Mouse (Mus musculus) thymus, adult 2 months (tissue): ENCODE measurements around the gene Rcvrn. TPM values are rescaled to one million over a fixed set of nuclear protein-coding genes. Genes with fewer than 3 reads are reported as not detected.

ENCODE experiments used
- DNase-seq: peaks from one replicate; pipeline ENCODE4 v3.0.0; 2021
- H3K27ac ChIP-seq: fragments of 200-500 bp; 2 replicates; pipeline ENCODE4 v1.5.1; 2012; ENCODE audit warnings: low read length, control low read depth; ENCODE audit not compliant: control insufficient read depth, insufficient read depth
- H3K27me3 ChIP-seq: fragments of 200-500 bp; 2 replicates; pipeline ENCODE4 v1.6.1; 2012; ENCODE audit warnings: mild to moderate bottlenecking, low read length, moderate library complexity, mixed read lengths; ENCODE audit not compliant: control insufficient read depth, insufficient read depth
- H3K36me3 ChIP-seq: fragments of 200-500 bp; 2 replicates; pipeline ENCODE4 v1.6.1; 2012; ENCODE audit warnings: mild to moderate bottlenecking, low read length, moderate library complexity; ENCODE audit not compliant: control insufficient read depth, insufficient read depth
- H3K4me1 ChIP-seq: fragments of 200-500 bp; replicated peaks from 2 replicates; pipeline ENCODE4 v1.6.1; 2012; ENCODE audit warnings: low read length; ENCODE audit not compliant: control insufficient read depth, insufficient read depth
- H3K4me3 ChIP-seq: fragments of 200-500 bp; 2 replicates; pipeline ENCODE4 v1.5.1; 2012; ENCODE audit warnings: mild to moderate bottlenecking, low read length, control low read depth, moderate library complexity; ENCODE audit not compliant: control insufficient read depth, insufficient read depth
- CTCF ChIP-seq: fragments of 200-500 bp; IDR thresholded peaks from 2 replicates; pipeline ENCODE4 v1.5.1; 2012; ENCODE audit warnings: mild to moderate bottlenecking, control low read depth, low read length, moderate library complexity, borderline replicate concordance; ENCODE audit not compliant: control insufficient read depth, poor library complexity, insufficient read depth; ENCODE audit errors: extremely low read depth
- POLR2A ChIP-seq: fragments of 200-500 bp; IDR thresholded peaks from 2 replicates; pipeline ENCODE4 v1.6.1; 2012; ENCODE audit warnings: mild to moderate bottlenecking, low read length, control low read depth, moderate library complexity; ENCODE audit not compliant: control insufficient read depth, poor library complexity, insufficient read depth; ENCODE audit errors: extremely low read depth
- WGBS: fragments of 180-500 bp; shearing (Covaris S2); methylation state at CpG from one replicate; pipeline ENCODE4 v1.1.7; 2018; 5-methylcytosine and 5-hydroxymethylcytosine counted together
- polyA plus RNA-seq: library from polyadenylated mRNA; depleted of rRNA; stranded (reverse); fragments of >200 nt; gene quantifications from 2 replicates; pipeline ENCODE4 v1.2.3, GENCODE M21; 2012

Rcvrn gene
- polyA plus RNA-seq, 1 experiment, result 0.38 TPM

DNA sequence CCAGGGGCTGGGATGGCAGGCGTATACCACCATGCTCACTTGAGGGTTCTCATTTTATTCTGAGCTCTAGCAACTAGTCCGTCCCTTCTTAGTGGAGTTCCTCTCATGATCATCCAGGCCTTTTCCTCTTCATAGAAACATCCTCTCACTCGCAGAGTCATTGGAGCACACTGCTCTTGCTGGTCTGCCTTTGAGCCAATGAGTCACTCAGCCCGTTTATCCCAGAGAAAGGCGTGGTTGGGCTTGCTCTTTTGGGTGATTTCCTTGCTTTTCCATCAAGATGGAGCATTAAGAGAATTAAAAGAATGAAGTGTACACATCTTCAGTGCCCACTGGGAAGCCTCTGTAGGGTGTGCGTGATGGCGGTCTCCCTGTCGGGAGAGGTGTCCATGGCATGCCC lies 33.7 kb upstream of the Rcvrn start:
- H3K36me3 ChIP-seq, result no peaks in the 10 kb centered on the region
- H3K27me3 ChIP-seq, result no peaks in the 10 kb centered on the region
- H3K27ac ChIP-seq, result no peak overlapping the region
- H3K4me3 ChIP-seq, result no peak overlapping the region
- H3K4me1 ChIP-seq, result no peaks in the 10 kb centered on the region
- WGBS, result 87% methylated on average over 8 of the region's 8 CpGs
- TF ChIP-seq CTCF, result no peak
- no peak for TF ChIP-seq POLR2A
- DNase-seq, result no peak

DNA sequence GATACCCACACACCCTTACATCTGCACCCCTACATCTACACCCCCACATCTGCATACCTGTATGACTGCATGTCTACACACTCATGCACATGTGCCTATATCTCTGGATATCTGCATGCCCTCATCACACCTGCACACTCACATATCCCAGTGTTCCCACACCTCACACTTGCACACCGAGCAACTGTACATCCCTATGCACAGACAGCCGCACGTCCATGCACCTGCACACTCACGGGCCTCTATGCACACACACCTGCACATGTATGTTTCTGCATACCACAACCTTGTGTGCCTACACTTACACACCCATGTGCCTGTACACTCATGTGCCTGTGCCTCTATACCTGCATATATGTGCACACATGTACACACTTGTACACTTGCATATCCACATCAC lies 31.7 kb upstream of the Rcvrn start:
- H3K27me3 ChIP-seq, result no peaks in the 10 kb centered on the region
- H3K36me3 ChIP-seq, result no peaks in the 10 kb centered on the region
- no peak overlapping the region for H3K27ac ChIP-seq
- no peak overlapping the region for H3K4me3 ChIP-seq
- TF ChIP-seq POLR2A, result no peak
- no peak for TF ChIP-seq CTCF
- DNase-seq, result no peak
- WGBS, result 97% methylated on average over 4 of the region's 4 CpGs
- no peaks in the 10 kb centered on the region for H3K4me1 ChIP-seq

DNA sequence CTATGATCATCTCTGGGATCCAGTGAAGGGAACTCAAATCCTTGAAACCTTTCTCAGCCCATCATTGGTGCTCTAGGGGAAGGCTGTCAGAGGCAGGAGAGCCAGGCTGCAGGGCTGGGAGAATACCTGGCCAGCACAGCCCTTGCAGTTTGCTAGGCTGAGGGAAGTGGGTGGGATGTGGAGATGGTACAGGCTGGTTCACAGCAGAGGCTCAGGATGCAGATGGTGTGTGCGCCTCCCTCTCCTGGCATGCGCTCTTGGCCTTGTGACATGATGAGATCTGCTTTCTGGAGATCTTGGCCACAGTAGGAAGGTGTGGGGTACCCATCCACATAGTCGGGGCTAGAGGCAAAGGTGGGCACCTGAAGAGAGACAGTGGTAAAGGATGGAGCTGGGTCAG lies 30.9 kb upstream of the Rcvrn start:
- TF ChIP-seq POLR2A, result no peak
- no peak for TF ChIP-seq CTCF
- H3K4me1 ChIP-seq, result no peaks in the 10 kb centered on the region
- DNase-seq, result no peak
- H3K36me3 ChIP-seq, result no peaks in the 10 kb centered on the region
- H3K27ac ChIP-seq, result no peak overlapping the region
- 85% methylated on average over 3 of the region's 3 CpGs for WGBS
- no peaks in the 10 kb centered on the region for H3K27me3 ChIP-seq
- H3K4me3 ChIP-seq, result no peak overlapping the region

DNA sequence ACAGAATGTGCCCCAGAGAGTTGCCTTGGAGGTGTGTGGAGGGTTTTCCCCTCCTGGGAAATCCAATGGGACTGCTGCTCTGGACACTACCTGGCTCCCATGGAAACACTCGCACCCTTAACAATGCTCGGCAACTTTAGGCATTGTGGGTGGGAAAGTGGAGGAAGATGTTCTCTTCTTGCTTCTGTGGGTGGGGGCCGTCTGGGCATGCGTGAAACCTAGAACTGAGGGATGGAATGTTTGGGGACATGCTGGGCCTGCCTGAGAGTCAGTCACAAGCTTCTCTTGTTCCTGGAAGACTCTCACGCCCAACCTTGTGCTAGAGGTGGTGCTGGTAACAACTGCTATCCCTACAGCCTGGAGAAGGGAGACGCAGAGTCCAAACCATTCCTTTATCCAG lies 30.2 kb upstream of the Rcvrn start:
- Histone ChIP-seq H3K4me3 (no peak overlapping the region), H3K27me3 (no peaks in the 10 kb centered on the region), H3K27ac (no peak overlapping the region), H3K4me1 (no peaks in the 10 kb centered on the region), H3K36me3 (no peaks in the 10 kb centered on the region)
- 93% methylated on average over 6 of the region's 6 CpGs for WGBS
- TF ChIP-seq CTCF (no peak), POLR2A (no peak)
- DNase-seq, result no peak

DNA sequence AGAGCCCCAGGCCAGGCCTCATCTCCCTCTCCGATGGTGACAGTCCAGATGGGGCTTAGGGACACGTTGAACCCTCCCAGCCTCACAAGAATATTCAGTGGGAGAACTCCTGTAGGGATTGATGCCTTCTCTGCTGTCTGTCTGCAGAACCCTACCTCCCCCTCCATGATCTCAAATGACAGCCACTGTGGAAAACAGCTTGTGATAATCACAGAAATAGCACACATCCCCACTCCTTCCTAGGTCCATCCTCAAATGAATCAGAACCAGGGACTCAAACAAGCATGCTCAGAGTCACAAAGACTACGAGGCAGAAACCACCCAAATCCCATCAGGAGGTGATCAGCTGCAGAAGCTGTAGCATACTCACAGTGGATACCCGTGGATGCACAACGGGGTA lies 29.0 kb upstream of the Rcvrn start:
- no peak overlapping the region for H3K4me3 ChIP-seq
- 82% methylated on average over 5 of the region's 5 CpGs for WGBS

DNA sequence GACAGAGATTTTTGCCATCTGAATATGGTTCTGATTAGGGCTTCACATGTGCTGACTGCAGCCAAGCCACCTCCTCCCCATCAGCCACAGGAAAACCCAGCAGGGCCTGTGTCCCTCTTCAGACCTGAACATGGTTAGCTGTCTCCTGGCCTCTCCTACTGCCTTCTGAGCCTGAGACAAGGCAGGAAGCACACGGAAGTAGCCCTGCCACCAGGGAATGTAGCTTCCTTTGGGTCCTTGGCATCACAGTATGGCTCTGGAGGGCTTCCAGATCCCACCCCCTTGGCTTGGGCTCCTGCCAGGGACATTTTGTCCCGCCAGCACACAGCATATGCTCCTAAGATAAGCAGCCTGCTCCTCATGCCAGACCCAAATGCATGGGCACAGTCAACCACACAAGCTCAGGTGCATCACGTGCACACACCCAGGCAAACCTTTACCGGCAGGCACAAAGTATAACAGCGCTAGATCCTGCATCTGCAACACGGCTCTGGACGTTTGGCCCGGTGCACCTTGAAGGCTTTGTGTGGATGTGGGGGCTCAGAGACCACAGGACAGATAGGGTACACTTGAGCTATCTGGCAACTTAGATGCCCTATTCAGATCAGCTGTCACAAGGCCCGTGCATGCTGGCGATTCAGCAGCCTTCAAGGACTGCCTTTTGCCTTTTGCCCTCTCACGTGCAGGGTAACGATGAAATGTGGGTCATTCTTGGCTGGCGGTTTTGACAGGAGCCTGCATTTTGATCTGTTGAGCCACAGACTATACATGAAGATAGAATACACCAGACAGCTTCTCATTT lies 27.4 kb upstream of the Rcvrn start:
- Histone ChIP-seq H3K4me1 (no peaks in the 10 kb centered on the region), H3K27me3 (no peaks in the 10 kb centered on the region), H3K27ac (no peak overlapping the region), H3K36me3 (no peaks in the 10 kb centered on the region), H3K4me3 (no peak overlapping the region)
- DNase-seq, result no peak
- no peak for TF ChIP-seq POLR2A
- TF ChIP-seq CTCF, result no peak
- 85% methylated on average over 13 of the region's 13 CpGs for WGBS

More for the DNA sequence above, 29.0 kb upstream of the Rcvrn start:
- no peaks in the 10 kb centered on the region for H3K27me3 ChIP-seq
- TF ChIP-seq POLR2A, result no peak
- no peak for TF ChIP-seq CTCF
- no peaks in the 10 kb centered on the region for H3K36me3 ChIP-seq
- H3K4me1 ChIP-seq, result no peaks in the 10 kb centered on the region
- H3K27ac ChIP-seq, result no peak overlapping the region
- no peak for DNase-seq

DNA sequence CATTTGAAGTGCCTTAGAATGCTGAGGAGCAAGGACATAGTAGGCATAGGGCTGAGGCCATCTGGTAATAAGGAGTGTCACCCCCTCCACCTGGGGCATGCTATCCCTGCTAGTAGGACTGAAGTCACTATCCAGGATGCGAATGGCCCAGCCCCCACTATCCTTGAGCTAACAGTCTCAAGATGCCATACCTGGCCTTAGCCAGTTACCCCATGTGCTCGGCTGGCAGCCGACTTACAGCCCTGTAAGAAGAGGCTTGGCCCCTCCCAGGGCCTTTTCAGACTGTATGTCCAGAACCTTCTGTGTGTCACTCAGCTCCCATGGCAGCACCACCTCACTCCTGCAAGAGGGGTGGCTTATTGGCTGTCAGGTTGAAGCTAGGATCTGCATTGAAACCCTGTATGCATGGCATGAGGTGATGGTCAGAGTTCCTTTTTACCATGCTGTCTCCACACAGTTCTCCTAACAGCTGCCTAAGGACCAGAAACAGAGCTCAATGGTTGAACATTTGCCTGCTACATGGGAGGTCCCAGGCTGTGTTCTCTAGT lies 26.6 kb upstream of the Rcvrn start:
- no peak overlapping the region for H3K27ac ChIP-seq
- H3K4me1 ChIP-seq, result no peaks in the 10 kb centered on the region
- no peaks in the 10 kb centered on the region for H3K27me3 ChIP-seq
- no peaks in the 10 kb centered on the region for H3K36me3 ChIP-seq
- DNase-seq, result no peak
- TF ChIP-seq POLR2A, result no peak
- TF ChIP-seq CTCF, result no peak
- 90% methylated on average over 3 of the region's 3 CpGs for WGBS
- no peak overlapping the region for H3K4me3 ChIP-seq
